Mouse (Mus musculus) monocyte, adult 2 months (primary cell): ENCODE results near the gene Eno1.
A peak's percentile ranks its signal among the peaks of the same experiment; 100 is the strongest.
"Not testable (repeated sequence)": the region's sequence is repeated elsewhere in the genome, so short reads cannot be mapped to it uniquely, and the experiment has no call there.

Experiments
- DNase-seq, 2 experiments: peaks; one replicate each; pipeline ENCODE4 v3.0.0; 2022; ENCODE audit warnings: low spot score in 2 of 2, low read depth in 1 of 2

Eno1 gene

DNA sequence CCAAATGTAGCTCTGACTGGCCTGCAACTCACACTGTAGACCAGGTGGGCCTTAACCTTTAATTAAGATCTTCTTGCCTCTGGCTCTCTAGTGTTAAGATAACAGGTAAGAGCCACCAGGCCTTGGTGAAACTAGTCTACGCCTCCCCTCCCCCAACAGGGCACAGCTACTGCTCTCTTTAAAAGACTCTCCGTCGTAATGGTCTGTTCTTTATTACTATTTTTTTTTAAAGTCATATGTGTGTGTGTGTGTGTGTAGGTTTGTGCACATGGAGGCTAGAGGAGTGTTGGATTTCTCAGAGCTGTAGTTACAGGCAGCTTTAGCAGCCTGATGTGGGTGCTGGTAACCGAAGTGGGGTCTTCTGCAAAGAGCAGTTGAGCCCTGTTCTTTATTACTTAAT is 43.9 kb downstream of the Eno1 start:
- no peak for DNase-seq

DNA sequence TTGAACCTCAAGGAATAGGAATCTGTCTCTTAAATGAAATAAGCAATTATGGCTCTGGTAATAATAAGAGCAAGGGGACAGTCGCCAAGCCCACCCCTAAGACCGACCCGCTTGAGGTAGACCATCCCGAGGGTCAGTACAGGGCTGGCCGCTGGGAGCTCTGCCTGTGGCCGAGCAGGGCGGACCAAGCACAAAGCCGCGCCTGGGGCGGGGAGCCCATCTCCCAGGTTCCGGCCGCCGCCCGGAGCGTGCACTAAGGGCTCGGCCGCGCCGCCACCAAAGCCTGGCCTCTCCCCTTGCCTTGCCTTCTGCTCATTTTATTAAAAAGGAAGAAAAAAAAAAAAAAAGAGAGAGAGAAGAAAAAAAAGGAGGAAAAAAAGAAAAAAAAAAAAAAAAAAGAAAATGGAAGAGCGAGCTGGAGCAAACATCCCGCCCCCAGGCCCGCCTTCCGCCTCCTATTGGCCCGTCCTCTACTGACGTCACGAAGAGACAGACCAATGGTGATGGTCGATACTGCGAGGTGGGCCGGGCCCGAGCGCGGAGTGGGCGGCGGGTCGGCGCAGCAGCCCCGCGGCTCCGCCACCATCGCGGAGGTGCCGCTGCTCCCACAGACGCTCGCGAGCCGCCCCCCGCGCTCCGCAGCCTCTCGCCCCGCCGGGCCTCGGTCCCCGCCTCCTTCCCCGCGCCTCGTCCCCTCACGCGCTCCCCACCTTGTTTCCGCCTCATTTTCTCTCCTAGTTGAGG is 44.7 kb downstream of the Eno1 start, which contains the start of gene Rere:
TSS of gene Rere (plus strand) at position 629 of the 744 bp plus-strand sequence.
- DNase-seq = peak; percentile 93 to 97

DNA sequence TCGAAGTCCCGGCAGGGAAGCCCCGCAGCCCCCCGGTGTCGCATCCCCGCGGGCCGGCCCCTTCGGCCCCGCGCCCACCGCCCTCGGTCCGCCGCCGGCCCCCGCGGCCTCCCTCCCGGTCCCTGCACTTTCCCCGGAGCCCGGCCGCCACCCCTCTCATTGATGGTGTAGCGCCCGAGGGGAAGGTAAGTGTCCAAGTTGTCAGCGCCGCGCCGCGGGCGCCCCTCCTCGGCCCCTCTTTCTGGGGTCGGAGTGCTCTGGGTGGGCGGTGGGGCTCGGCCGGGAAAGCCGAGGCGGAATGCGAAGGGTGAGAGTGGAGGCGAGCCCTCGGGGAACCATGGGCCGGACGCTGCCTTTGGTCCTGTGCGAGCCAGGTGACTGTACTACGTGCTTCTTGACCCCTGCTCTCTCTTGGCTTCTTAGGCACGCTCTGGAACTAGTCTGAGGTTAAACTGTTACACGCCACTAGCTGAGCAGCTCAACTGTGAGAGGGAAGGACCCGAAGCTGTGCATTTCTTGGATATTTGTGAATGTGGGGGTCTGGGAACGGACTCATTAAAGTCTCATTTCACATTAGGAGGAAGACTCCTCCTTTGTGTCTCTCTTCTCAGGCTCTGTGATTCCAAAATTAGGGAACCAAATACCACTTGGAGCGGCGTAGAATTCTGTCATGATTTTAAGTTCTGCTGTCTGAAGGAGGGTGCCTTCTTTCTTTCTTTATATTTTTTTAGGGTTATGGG is 45.5 kb downstream of the Eno1 start:
- DNase-seq = no peak

DNA sequence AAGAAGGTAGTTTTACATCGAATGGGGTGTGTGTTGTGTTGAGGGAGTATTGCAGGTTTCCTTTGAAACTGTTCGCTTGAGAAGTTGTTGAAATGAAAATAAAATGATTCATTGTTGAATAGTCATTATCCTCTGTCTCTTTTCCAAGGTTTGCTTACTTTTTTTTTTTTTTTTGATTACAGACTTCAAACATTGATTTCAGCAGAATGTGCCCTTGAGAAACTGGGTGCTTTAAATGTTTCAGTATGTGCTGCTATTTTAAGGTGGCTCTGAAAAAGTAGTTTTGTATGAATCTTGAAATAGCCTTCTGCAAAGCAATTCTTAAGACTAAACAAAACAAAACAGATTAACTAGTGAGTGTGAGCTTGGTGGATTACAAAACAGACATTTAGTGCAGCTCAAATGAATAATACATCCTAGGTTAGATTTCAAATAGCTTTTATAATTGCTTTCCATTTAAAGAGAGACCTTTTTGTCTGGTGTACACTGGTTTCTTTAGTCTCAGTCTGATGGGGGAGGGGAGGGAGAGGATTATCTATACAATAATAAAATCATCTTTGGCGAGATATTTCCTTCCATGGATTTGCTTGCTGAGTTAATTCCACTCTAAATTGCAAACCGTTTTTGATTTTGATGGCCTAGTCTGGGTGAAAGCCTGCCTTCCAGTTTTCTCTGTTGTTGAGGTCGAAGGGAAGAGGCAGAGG is 46.3 kb downstream of the Eno1 start:
- no peak for DNase-seq

GRCm38 (mm10) chr4:150283335-150283638 is 46.8 kb downstream of the Eno1 start:
- DNase-seq = no peak

- DNase-seq = no peak
Observed at GRCm38 (mm10) chr4:150283993-150284392, 47.5 kb downstream of the Eno1 start.

- DNase-seq = no peak
Observed at GRCm38 (mm10) chr4:150286980-150287379, 50.5 kb downstream of the Eno1 start.

DNA sequence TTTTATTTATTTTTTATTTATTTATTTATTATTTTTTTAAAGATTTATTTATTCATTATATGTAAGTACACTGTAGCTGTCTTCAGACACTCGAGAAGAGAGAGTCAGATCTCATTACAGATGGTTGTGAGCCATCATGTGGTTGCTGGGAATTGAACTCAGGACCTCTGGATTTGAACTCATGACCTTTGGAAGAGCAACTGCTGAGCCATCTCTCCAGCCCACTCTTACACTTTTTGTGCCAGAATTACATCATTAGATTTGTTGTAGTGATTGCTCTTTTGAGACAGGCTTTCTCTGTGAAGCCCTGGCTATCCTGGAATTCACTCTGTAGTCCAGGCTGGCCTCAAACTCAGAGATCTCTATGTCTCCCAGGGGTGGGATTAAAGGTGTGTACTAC is 50.9 kb downstream of the Eno1 start:
- not testable (repeated sequence) for DNase-seq

DNA sequence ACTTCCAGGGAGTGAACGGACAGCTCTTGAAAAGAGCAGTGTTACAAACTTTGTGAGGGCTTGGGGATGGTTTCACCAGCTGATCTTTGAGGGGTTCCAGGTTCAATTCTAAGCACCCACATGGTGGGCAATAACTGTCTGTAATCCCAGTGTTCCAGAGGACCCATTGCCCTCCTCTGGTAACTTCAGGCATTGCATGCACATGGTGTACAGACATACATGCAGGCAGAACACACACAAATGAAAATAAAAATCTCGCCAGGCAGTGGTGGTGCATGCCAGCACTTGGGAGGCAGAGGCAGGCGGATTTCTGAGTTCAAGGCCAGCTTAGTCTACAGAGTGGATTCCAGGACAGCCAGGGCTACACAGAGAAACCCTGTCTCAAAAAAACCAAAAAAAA is 55.4 kb downstream of the Eno1 start:
- DNase-seq = no peak

- DNase-seq = no peak
Observed at GRCm38 (mm10) chr4:150294870-150295269, 58.3 kb downstream of the Eno1 start.

- DNase-seq = no peak
Observed at GRCm38 (mm10) chr4:150295966-150296365, 59.4 kb downstream of the Eno1 start.
